Mouse (Mus musculus) kidney, embryonic 15.5 days (tissue): ENCODE data around the gene Camk1d. TPM values are rescaled to one million over a fixed set of nuclear protein-coding genes. Genes with fewer than 3 reads are reported as not detected.

Source experiments
- ATAC-seq: fragments of 200-750 bp; cut with Nextera tagmentation; replicated peaks from 2 replicates; pipeline ENCODE4 v1.8.0; 2017; ENCODE audit warnings: moderate TSS enrichment; ENCODE audit not compliant: low FRiP score
- H3K27ac ChIP-seq: fragments of 300-500 bp; sonication (generic); 2 replicates; pipeline ENCODE4 v1.5.1; 2015; ENCODE audit warnings: mild to moderate bottlenecking, inconsistent platforms
- H3K27me3 ChIP-seq: fragments of 300-500 bp; sonication (generic); 2 replicates; pipeline ENCODE4 v1.6.1; 2015; ENCODE audit warnings: inconsistent platforms
- H3K36me3 ChIP-seq: fragments of 300-500 bp; sonication (generic); 2 replicates; pipeline ENCODE4 v1.6.1; 2015; ENCODE audit warnings: inconsistent platforms
- H3K4me1 ChIP-seq: fragments of 300-500 bp; sonication (generic); 2 replicates; pipeline ENCODE4 v1.6.1; 2015; ENCODE audit warnings: inconsistent platforms
- H3K4me2 ChIP-seq: fragments of 300-500 bp; sonication (generic); 2 replicates; pipeline ENCODE4 v1.6.1; 2015; ENCODE audit warnings: moderate library complexity, mild to moderate bottlenecking, inconsistent platforms
- H3K4me3 ChIP-seq: fragments of 300-500 bp; sonication (generic); replicated peaks from 2 replicates; pipeline ENCODE4 v1.5.1; 2015; ENCODE audit warnings: mild to moderate bottlenecking, inconsistent platforms
- H3K9ac ChIP-seq: fragments of 300-500 bp; sonication (generic); 2 replicates; pipeline ENCODE4 v1.6.1; 2015; ENCODE audit warnings: mild to moderate bottlenecking, inconsistent platforms
- H3K9me3 ChIP-seq: fragments of 300-500 bp; sonication (generic); replicated peaks from 2 replicates; pipeline ENCODE4 v1.6.1; 2016; ENCODE audit warnings: inconsistent platforms
- WGBS: fragments of 180-500 bp; shearing (Covaris S2); methylation state at CpG from one replicate; pipeline ENCODE4 v1.1.7; 2015; ENCODE audit warnings: mixed read lengths; 5-methylcytosine and 5-hydroxymethylcytosine counted together
- polyA plus RNA-seq: library from polyadenylated mRNA; unstranded; fragments of >200 nt; fragmentation: Nextera tagmentation; extraction: Ambion mirVana; gene quantifications from 2 replicates; pipeline ENCODE4 v1.2.1, GENCODE M21; 2015

Camk1d gene
- polyA plus RNA-seq, 1 experiment from 2014 or later = 1.9 TPM

DNA sequence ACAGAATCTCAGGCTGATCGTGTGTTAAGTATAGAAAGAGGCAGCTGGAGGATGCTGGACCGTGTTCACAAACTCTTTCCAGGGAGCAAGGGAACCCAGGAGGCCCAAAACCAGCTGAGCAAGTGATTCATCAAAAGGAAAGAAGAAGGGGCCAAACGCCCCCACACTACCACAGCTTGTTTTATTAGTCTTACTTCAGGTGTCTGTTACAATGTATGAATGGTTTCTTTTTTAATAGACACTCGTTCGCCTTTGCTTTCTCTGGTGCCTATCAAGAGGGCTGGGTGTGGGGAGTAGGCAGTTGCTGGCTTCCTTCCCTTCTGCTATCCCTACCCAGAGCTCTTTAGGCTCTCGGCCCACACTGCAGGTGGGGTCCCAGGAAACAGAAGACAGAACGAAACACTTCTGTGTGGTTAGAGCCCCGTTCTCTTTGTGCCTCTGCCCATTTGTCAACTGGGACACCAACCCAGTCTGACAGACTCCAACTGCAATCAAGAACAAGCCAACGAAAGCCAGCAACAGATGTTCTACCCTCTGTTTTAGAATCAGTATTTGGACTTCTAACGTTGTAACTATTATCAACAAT, 62.9 kb downstream of the Camk1d start:
- no peak overlapping the region for H3K4me3 ChIP-seq
- WGBS = 73% methylated on average over 10 of the region's 10 CpGs
- H3K9ac ChIP-seq = no peak overlapping the region
- H3K27me3 ChIP-seq = no peaks in the 10 kb centered on the region
- H3K4me1 ChIP-seq = no peaks in the 10 kb centered on the region
- H3K9me3 ChIP-seq = no peaks in the 10 kb centered on the region
- no peak overlapping the region for H3K4me2 ChIP-seq
- H3K27ac ChIP-seq = no peak overlapping the region
- H3K36me3 ChIP-seq = no peaks in the 10 kb centered on the region
- ATAC-seq = no peak

DNA sequence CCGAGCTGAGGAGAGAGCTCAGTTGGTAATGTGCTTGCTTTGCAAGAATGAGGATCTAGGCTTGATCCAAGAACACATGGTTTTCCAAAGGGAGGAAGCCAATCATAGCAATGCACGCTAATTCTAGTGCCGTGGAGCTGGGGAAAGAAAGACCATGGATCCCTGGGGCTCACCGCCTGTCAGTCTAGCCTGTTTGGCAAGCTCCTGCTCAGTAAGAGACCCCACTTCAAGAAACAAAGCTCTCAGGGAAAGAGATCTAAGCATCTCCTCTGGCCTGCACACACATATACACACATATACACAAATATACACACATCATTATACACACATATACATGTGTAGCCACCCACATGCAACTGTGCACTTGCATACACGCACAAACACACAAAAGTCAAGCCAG, 65.1 kb downstream of the Camk1d start:
- ATAC-seq = no peak

GRCm38 (mm10) chr2:5648764-5649163, 65.6 kb downstream of the Camk1d start:
- H3K27ac ChIP-seq = no peak overlapping the region
- no peak overlapping the region for H3K9ac ChIP-seq
- no peaks in the 10 kb centered on the region for H3K9me3 ChIP-seq
- no peaks in the 10 kb centered on the region for H3K4me1 ChIP-seq
- H3K4me2 ChIP-seq = no peak overlapping the region
- no peak overlapping the region for H3K4me3 ChIP-seq
- no peak for ATAC-seq
- 68% methylated on average over 6 of the region's 6 CpGs for WGBS
- no peaks in the 10 kb centered on the region for H3K27me3 ChIP-seq
- H3K36me3 ChIP-seq = no peaks in the 10 kb centered on the region

More for the DNA sequence above, 65.1 kb downstream of the Camk1d start:
- Histone ChIP-seq H3K27me3 (no peaks in the 10 kb centered on the region), H3K36me3 (no peaks in the 10 kb centered on the region), H3K9me3 (no peaks in the 10 kb centered on the region), H3K4me2 (no peak overlapping the region), H3K27ac (no peak overlapping the region), H3K9ac (no peak overlapping the region), H3K4me3 (no peak overlapping the region), H3K4me1 (no peaks in the 10 kb centered on the region)
- WGBS = 79% methylated on average over 5 of the region's 5 CpGs

DNA sequence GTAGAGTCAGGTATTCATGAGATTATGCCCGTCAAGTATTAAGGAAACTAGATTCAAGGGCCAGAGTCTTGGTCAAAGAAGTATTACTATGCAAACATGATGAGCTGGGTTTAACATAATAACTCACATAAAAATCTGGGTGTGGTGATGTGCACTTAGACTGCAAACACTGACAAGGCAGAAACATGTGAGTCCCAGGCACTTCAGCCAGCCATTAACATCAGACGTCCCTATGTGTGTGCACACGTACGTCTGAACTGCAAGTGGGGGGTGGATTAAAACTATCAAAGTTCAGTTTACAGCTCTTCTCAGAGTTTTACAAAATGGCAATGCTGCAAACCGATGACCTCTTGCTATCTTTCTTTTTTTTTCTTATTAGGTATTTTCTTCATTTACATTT, 68.0 kb downstream of the Camk1d start:
- Histone ChIP-seq H3K4me1 (no peaks in the 10 kb centered on the region), H3K36me3 (no peaks in the 10 kb centered on the region), H3K27me3 (no peaks in the 10 kb centered on the region), H3K27ac (no peak overlapping the region), H3K9ac (no peak overlapping the region), H3K9me3 (no peaks in the 10 kb centered on the region), H3K4me2 (no peak overlapping the region), H3K4me3 (no peak overlapping the region)
- ATAC-seq = no peak
- 85% methylated on average over 5 of the region's 5 CpGs for WGBS

- H3K36me3 ChIP-seq = no peaks in the 10 kb centered on the region
- WGBS = 78% methylated on average over 2 of the region's 2 CpGs
- no peak overlapping the region for H3K4me3 ChIP-seq
- no peak overlapping the region for H3K9ac ChIP-seq
- ATAC-seq = no peak
- H3K27ac ChIP-seq = no peak overlapping the region
- no peak overlapping the region for H3K4me2 ChIP-seq
- no peaks in the 10 kb centered on the region for H3K4me1 ChIP-seq
- no peaks in the 10 kb centered on the region for H3K27me3 ChIP-seq
- no peaks in the 10 kb centered on the region for H3K9me3 ChIP-seq
Observed at GRCm38 (mm10) chr2:5645584-5645983, 68.7 kb downstream of the Camk1d start.

- WGBS = 84% methylated on average over 3 of the region's 3 CpGs
- Histone ChIP-seq H3K9me3 (no peaks in the 10 kb centered on the region), H3K4me3 (no peak overlapping the region), H3K4me1 (peaks cover 3% of the 10 kb centered on the region; the same call in 1 of the 2 replicates), H3K4me2 (no peak overlapping the region), H3K9ac (no peak overlapping the region), H3K27ac (no peak overlapping the region), H3K36me3 (no peaks in the 10 kb centered on the region), H3K27me3 (no peaks in the 10 kb centered on the region)
- ATAC-seq = no peak
Observed at GRCm38 (mm10) chr2:5643937-5644336, 70.4 kb downstream of the Camk1d start.

GRCm38 (mm10) chr2:5643226-5643625, 71.1 kb downstream of the Camk1d start:
- no peak for ATAC-seq
- H3K9ac ChIP-seq = no peak overlapping the region
- WGBS = 70% methylated on average over 7 of the region's 7 CpGs

GRCm38 (mm10) chr2:5642624-5643023, 71.7 kb downstream of the Camk1d start:
- WGBS = 58% methylated on average over 5 of the region's 5 CpGs
- no peak overlapping the region for H3K9ac ChIP-seq
- H3K9me3 ChIP-seq = no peaks in the 10 kb centered on the region
- no peak overlapping the region for H3K27ac ChIP-seq
- no peaks in the 10 kb centered on the region for H3K27me3 ChIP-seq
- H3K4me1 ChIP-seq = peaks cover 3% of the 10 kb centered on the region; the same call in 1 of the 2 replicates
- ATAC-seq = no peak
- H3K4me3 ChIP-seq = no peak overlapping the region
- H3K36me3 ChIP-seq = no peaks in the 10 kb centered on the region
- H3K4me2 ChIP-seq = no peak overlapping the region

More at GRCm38 (mm10) chr2:5643226-5643625, 71.1 kb downstream of the Camk1d start:
- Histone ChIP-seq H3K27ac (no peak overlapping the region), H3K4me1 (peaks cover 3% of the 10 kb centered on the region; the same call in 1 of the 2 replicates), H3K4me2 (no peak overlapping the region), H3K4me3 (no peak overlapping the region), H3K9me3 (no peaks in the 10 kb centered on the region), H3K27me3 (no peaks in the 10 kb centered on the region), H3K36me3 (no peaks in the 10 kb centered on the region)

DNA sequence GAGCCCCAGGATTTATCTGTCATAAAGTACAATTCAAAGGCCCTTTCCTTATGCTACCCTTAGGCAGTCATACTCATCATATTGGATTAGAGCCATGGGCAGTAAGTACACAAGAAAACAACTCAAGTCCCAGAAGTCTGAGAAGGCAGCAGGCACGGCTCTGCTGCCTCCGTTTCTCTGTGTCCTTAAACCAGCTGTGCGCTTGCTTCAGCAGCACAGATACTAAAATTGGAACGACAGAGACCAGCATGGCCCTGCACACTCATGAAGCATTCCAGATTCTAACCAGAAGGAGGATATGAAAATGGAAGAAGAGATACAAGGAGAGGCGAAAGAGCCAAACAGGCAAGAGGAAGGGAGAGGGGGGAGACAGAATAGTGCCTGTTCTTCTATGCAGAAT, 72.6 kb downstream of the Camk1d start:
- 73% methylated on average over 5 of the region's 5 CpGs for WGBS
- Histone ChIP-seq H3K4me2 (no peak overlapping the region), H3K36me3 (no peaks in the 10 kb centered on the region), H3K4me1 (peaks cover 3% of the 10 kb centered on the region; the same call in 1 of the 2 replicates), H3K27ac (no peak overlapping the region), H3K9ac (no peak overlapping the region), H3K27me3 (no peaks in the 10 kb centered on the region), H3K4me3 (no peak overlapping the region), H3K9me3 (no peaks in the 10 kb centered on the region)
- ATAC-seq = no peak

- no peak for ATAC-seq
- Histone ChIP-seq H3K27me3 (no peaks in the 10 kb centered on the region), H3K9me3 (no peaks in the 10 kb centered on the region), H3K4me1 (peaks cover 3% of the 10 kb centered on the region; the same call in 1 of the 2 replicates), H3K4me3 (no peak overlapping the region), H3K9ac (no peak overlapping the region), H3K27ac (no peak overlapping the region), H3K4me2 (no peak overlapping the region), H3K36me3 (no peaks in the 10 kb centered on the region)
- 88% methylated on average over 5 of the region's 5 CpGs for WGBS
Observed at GRCm38 (mm10) chr2:5640586-5640985, 73.7 kb downstream of the Camk1d start.

DNA sequence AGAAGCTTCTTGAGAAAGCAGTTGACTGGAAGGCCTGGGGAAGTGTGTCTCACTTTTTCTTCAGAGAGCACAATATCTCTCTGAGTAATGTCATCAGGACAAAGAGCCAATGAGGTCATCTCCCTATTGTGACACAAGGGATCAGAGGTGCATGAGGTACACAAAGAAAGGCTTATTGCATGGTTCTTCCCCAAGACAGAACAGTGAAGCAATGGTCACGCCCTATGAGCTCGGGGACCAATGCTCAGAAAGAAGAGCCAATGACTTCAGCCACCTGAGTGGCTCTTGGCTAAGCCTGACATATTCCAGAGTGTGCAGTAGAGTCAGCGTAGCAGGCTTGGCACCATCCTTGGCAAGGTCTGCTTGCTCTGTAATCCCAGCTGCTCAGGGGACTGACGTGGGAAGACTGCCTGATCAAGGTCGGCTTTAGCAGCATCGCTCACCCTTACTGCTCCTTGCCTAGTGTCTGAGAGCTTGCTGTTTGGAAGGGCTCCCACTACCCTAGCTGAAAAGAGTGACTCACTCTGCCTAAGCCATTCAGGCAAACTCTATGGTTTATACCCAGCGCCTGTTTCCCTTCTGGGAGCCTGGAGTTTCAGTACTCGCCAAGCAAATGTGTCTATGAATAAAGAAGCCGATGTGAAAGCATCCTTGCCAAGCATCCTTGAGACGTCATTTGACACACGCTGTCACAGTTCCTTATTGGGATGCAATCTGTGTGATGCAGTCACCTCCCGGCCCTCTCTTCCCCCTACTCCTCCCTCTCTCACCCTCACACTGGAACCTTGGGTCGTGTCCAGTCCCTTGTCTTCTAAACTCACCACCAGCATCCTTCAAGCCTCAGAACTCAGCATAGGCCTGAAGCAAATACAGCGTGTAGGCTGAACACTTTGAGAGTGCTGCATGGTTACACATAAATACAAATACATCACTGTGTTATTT, 77.2 kb downstream of the Camk1d start:
- ATAC-seq = no peak
- Histone ChIP-seq H3K9ac (no peak overlapping the region), H3K27me3 (no peaks in the 10 kb centered on the region), H3K27ac (no peak overlapping the region), H3K4me3 (no peak overlapping the region), H3K4me2 (no peak overlapping the region), H3K36me3 (no peaks in the 10 kb centered on the region), H3K4me1 (peaks cover 6% of the 10 kb centered on the region; the same call in 1 of the 2 replicates), H3K9me3 (no peaks in the 10 kb centered on the region)
- WGBS = 88% methylated on average over 14 of the region's 14 CpGs

DNA sequence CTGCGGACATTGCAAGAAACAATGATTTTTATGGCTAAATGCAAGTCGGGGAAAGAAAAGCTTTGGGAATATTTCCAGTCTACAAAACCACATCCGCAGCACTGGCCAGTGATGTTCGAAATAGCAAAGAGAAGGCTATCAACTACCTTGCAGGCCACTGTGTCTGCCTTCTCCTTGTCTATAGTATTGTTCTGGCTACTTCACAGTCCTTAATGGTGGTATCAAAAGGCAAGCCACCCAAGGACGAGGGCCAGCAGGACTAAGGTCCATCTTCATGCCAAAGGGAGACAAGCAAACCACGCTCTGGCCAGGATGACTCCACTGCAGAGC, 82.0 kb downstream of the Camk1d start:
- no peak overlapping the region for H3K4me3 ChIP-seq
- H3K9ac ChIP-seq = no peak overlapping the region

More for the DNA sequence above, 82.0 kb downstream of the Camk1d start:
- no peak for ATAC-seq
- H3K4me2 ChIP-seq = no peak overlapping the region
- H3K27me3 ChIP-seq = no peaks in the 10 kb centered on the region
- H3K9me3 ChIP-seq = no peaks in the 10 kb centered on the region
- WGBS = 54% methylated on average over 6 of the region's 6 CpGs
- no peaks in the 10 kb centered on the region for H3K36me3 ChIP-seq
- peak overlapping the region; percentile 66 for H3K27ac ChIP-seq
- H3K4me1 ChIP-seq = 0 out of 2 replicates have a peak, but pooled peaks cover 7% of the 10 kb centered on the region
